Mouse (Mus musculus) C2C12 (cell line): ENCODE results near the gene Ankrd9.

Experiments used
- CTCF ChIP-seq: IDR thresholded peaks from one replicate; pipeline ENCODE4 v1.5.1; 2011; ENCODE audit not compliant: control insufficient read depth, insufficient read depth, insufficient read length
- FOSL1 ChIP-seq: IDR thresholded peaks from one replicate; pipeline ENCODE4 v1.8.0; 2011; ENCODE audit warnings: mild to moderate bottlenecking, low read length; ENCODE audit not compliant: poor library complexity, insufficient read depth, severe bottlenecking
- MAX ChIP-seq: IDR thresholded peaks from one replicate; pipeline ENCODE4 v1.6.1; 2011; ENCODE audit warnings: mild to moderate bottlenecking, control low read depth
- MYOD1 ChIP-seq: IDR thresholded peaks from one replicate; pipeline ENCODE4 v1.6.1; 2011; ENCODE audit warnings: low read depth; ENCODE audit not compliant: control insufficient read depth, insufficient read length
- MYOG ChIP-seq: IDR thresholded peaks from one replicate; pipeline ENCODE4 v1.6.1; 2011; ENCODE audit not compliant: control insufficient read depth, insufficient read length; ENCODE audit errors: extremely low read depth

- no peak for TF ChIP-seq CTCF
- no peak for TF ChIP-seq MAX
- no peak for TF ChIP-seq MYOG
- TF ChIP-seq FOSL1, result no peak
- no peak for TF ChIP-seq MYOD1
Observed at GRCm38 (mm10) chr12:110966079-110966478, 12.8 kb downstream of the Ankrd9 start.
